Mouse (Mus musculus) intestine, embryonic 15.5 days (tissue): Measurements from ENCODE around the gene Mfsd4b5. TPM values are rescaled to one million over a fixed set of nuclear protein-coding genes. Genes with fewer than 3 reads are reported as not detected.

Source experiments
- ATAC-seq: fragments of 200-750 bp; cut with Nextera tagmentation; 2 replicates; pipeline ENCODE4 v1.8.0; 2017; ENCODE audit warnings: moderate TSS enrichment, moderate library complexity
- H3K27ac ChIP-seq: fragments of 300-500 bp; sonication (generic); 2 replicates; pipeline ENCODE4 v1.5.1; 2015; ENCODE audit warnings: mild to moderate bottlenecking, inconsistent platforms
- H3K27me3 ChIP-seq: fragments of 300-500 bp; sonication (generic); replicated peaks from 2 replicates; pipeline ENCODE4 v1.6.1; 2015; ENCODE audit warnings: inconsistent platforms
- H3K36me3 ChIP-seq: fragments of 300-500 bp; sonication (generic); 2 replicates; pipeline ENCODE4 v1.6.1; 2015; ENCODE audit warnings: inconsistent platforms
- H3K4me1 ChIP-seq: fragments of 300-500 bp; sonication (generic); replicated peaks from 2 replicates; pipeline ENCODE4 v1.6.1; 2015; ENCODE audit warnings: inconsistent platforms
- H3K4me2 ChIP-seq: fragments of 300-500 bp; sonication (generic); replicated peaks from 2 replicates; pipeline ENCODE4 v1.6.1; 2015; ENCODE audit warnings: mild to moderate bottlenecking, inconsistent platforms
- H3K4me3 ChIP-seq: fragments of 300-500 bp; sonication (generic); replicated peaks from 2 replicates; pipeline ENCODE4 v1.5.1; 2015; ENCODE audit warnings: inconsistent platforms
- H3K9ac ChIP-seq: fragments of 300-500 bp; sonication (generic); 2 replicates; pipeline ENCODE4 v1.6.1; 2015; ENCODE audit warnings: inconsistent platforms
- H3K9me3 ChIP-seq: fragments of 300-500 bp; sonication (generic); 2 replicates; pipeline ENCODE4 v1.6.1; 2016; ENCODE audit warnings: inconsistent platforms
- WGBS: fragments of 180-500 bp; shearing (Covaris S2); methylation state at CpG from one replicate; pipeline ENCODE4 v1.1.7; 2015; 5-methylcytosine and 5-hydroxymethylcytosine counted together
- polyA plus RNA-seq: library from polyadenylated mRNA; unstranded; fragments of >200 nt; fragmentation: Nextera tagmentation; extraction: Ambion mirVana; gene quantifications from 2 replicates; pipeline ENCODE4 v1.2.1, GENCODE M21; 2015

The Mfsd4b5 gene
- 0.29 and 0.30 TPM in 2 replicates for polyA plus RNA-seq

- Histone ChIP-seq H3K4me2 (no peak within 1 kb of the TSS), H3K27me3 (no peaks in the 10 kb centered on the region), H3K4me1 (no peaks in the 10 kb centered on the region), H3K9me3 (no peaks in the 10 kb centered on the region), H3K27ac (no peak within 1 kb of the TSS), H3K36me3 (no peaks in the 10 kb centered on the region), H3K9ac (no peak within 1 kb of the TSS), H3K4me3 (no peak within 1 kb of the TSS)
- 85% methylated on average over 12 of the region's 12 CpGs for WGBS
- ATAC-seq, result no peak
These were observed at the start of gene Mfsd4b5 for GRCm38 (mm10) chr10:39986466-39986865. Gene Mfsd4b5, minus strand, starts transcription at chr10:39986646.

GRCm38 (mm10) chr10:40034956-40035355, 48.5 kb upstream of the Mfsd4b5 start:
- Histone ChIP-seq H3K4me1 (no peaks in the 10 kb centered on the region), H3K4me2 (no peak overlapping the region), H3K27ac (no peak overlapping the region), H3K4me3 (no peak overlapping the region), H3K9me3 (no peaks in the 10 kb centered on the region), H3K27me3 (no peaks in the 10 kb centered on the region), H3K36me3 (no peaks in the 10 kb centered on the region), H3K9ac (no peak overlapping the region)
- 96% methylated on average over 6 of the region's 6 CpGs for WGBS
- no peak for ATAC-seq

GRCm38 (mm10) chr10:40032897-40033296, 46.5 kb upstream of the Mfsd4b5 start:
- H3K4me1 ChIP-seq, result no peaks in the 10 kb centered on the region
- H3K36me3 ChIP-seq, result no peaks in the 10 kb centered on the region
- H3K9ac ChIP-seq, result no peak overlapping the region
- WGBS, result 83% methylated on average over 2 of the region's 2 CpGs
- no peak overlapping the region for H3K4me3 ChIP-seq
- no peaks in the 10 kb centered on the region for H3K27me3 ChIP-seq
- H3K27ac ChIP-seq, result no peak overlapping the region
- no peak for ATAC-seq
- no peak overlapping the region for H3K4me2 ChIP-seq
- no peaks in the 10 kb centered on the region for H3K9me3 ChIP-seq

GRCm38 (mm10) chr10:40030716-40031115, 44.3 kb upstream of the Mfsd4b5 start:
- H3K27ac ChIP-seq, result no peak overlapping the region
- no peak overlapping the region for H3K4me2 ChIP-seq
- H3K4me1 ChIP-seq, result no peaks in the 10 kb centered on the region
- WGBS, result 90% methylated on average over 6 of the region's 6 CpGs
- ATAC-seq, result no peak
- H3K9me3 ChIP-seq, result no peaks in the 10 kb centered on the region
- H3K9ac ChIP-seq, result no peak overlapping the region
- no peaks in the 10 kb centered on the region for H3K27me3 ChIP-seq
- H3K4me3 ChIP-seq, result no peak overlapping the region
- no peaks in the 10 kb centered on the region for H3K36me3 ChIP-seq

- Histone ChIP-seq H3K4me3 (no peak overlapping the region), H3K4me2 (no peak overlapping the region), H3K27ac (no peak overlapping the region), H3K27me3 (no peaks in the 10 kb centered on the region), H3K9ac (no peak overlapping the region), H3K9me3 (no peaks in the 10 kb centered on the region), H3K4me1 (peaks cover 3% of the 10 kb centered on the region; the same call in 1 of the 2 replicates), H3K36me3 (no peaks in the 10 kb centered on the region)
- ATAC-seq, result no peak
- WGBS, result 91% methylated on average over 2 of the region's 2 CpGs
These were observed 43.2 kb upstream of the Mfsd4b5 start for GRCm38 (mm10) chr10:40029610-40030009.

- H3K27me3 ChIP-seq, result no peaks in the 10 kb centered on the region
- no peak overlapping the region for H3K4me3 ChIP-seq
- H3K27ac ChIP-seq, result no peak overlapping the region
- H3K4me1 ChIP-seq, result peaks cover 3% of the 10 kb centered on the region; the same call in 1 of the 2 replicates
- 84% methylated on average over 8 of the region's 8 CpGs for WGBS
- no peak for ATAC-seq
- no peak overlapping the region for H3K9ac ChIP-seq
- no peaks in the 10 kb centered on the region for H3K36me3 ChIP-seq
- no peak overlapping the region for H3K4me2 ChIP-seq
- no peaks in the 10 kb centered on the region for H3K9me3 ChIP-seq
These were observed 41.6 kb upstream of the Mfsd4b5 start for GRCm38 (mm10) chr10:40028091-40028490.

- H3K4me1 ChIP-seq, result peaks cover 3% of the 10 kb centered on the region; the same call in 1 of the 2 replicates
- no peak overlapping the region for H3K9ac ChIP-seq
- no peak overlapping the region for H3K4me2 ChIP-seq
- H3K36me3 ChIP-seq, result no peaks in the 10 kb centered on the region
- no peak overlapping the region for H3K4me3 ChIP-seq
- H3K27ac ChIP-seq, result no peak overlapping the region
- ATAC-seq, result no peak
- WGBS, result 93% methylated on average over 5 of the region's 5 CpGs
- no peaks in the 10 kb centered on the region for H3K9me3 ChIP-seq
- H3K27me3 ChIP-seq, result no peaks in the 10 kb centered on the region
These were observed 40.1 kb upstream of the Mfsd4b5 start for GRCm38 (mm10) chr10:40026546-40026945.

GRCm38 (mm10) chr10:40025560-40025959, 39.1 kb upstream of the Mfsd4b5 start:
- WGBS, result 61% methylated on average over 8 of the region's 8 CpGs
- H3K36me3 ChIP-seq, result no peaks in the 10 kb centered on the region
- peak overlapping the region; percentile 61 for H3K4me3 ChIP-seq
- peaks cover 3% of the 10 kb centered on the region; the same call in 1 of the 2 replicates for H3K4me1 ChIP-seq
- no peak for ATAC-seq
- peak overlapping the region; percentile 93 for H3K4me2 ChIP-seq
- H3K9me3 ChIP-seq, result no peaks in the 10 kb centered on the region
- no peaks in the 10 kb centered on the region for H3K27me3 ChIP-seq
- no peak overlapping the region for H3K9ac ChIP-seq
- H3K27ac ChIP-seq, result 0 out of 2 replicates have a peak overlapping the region, but pooled peaks have one; percentile 32

GRCm38 (mm10) chr10:40024554-40025428, 38.3 kb upstream of the Mfsd4b5 start, which contains the start of gene Mfsd4b1:
Gene Mfsd4b1, minus strand, starts transcription at chr10:40025268.
- H3K4me1 ChIP-seq, result peaks cover 3% of the 10 kb centered on the region; the same call in 1 of the 2 replicates
- H3K9me3 ChIP-seq, result no peaks in the 10 kb centered on the region
- H3K36me3 ChIP-seq, result no peaks in the 10 kb centered on the region
- peak within 1 kb of the TSS; percentile 59 for H3K9ac ChIP-seq
- peak within 1 kb of the TSS; percentile 55; the same call in 1 of the 2 replicates for H3K27ac ChIP-seq
- H3K4me2 ChIP-seq, result peak within 1 kb of the TSS; percentile 93
- peak; percentile 98 for ATAC-seq
- WGBS, result under 1% methylated on average over 46 of the region's 46 CpGs
- H3K27me3 ChIP-seq, result no peaks in the 10 kb centered on the region
- H3K4me3 ChIP-seq, result peak within 1 kb of the TSS; percentile 61

- no peak overlapping the region for H3K27ac ChIP-seq
- ATAC-seq, result no peak
- no peaks in the 10 kb centered on the region for H3K9me3 ChIP-seq
- H3K27me3 ChIP-seq, result no peaks in the 10 kb centered on the region
- no peak overlapping the region for H3K9ac ChIP-seq
- 75% methylated on average over 2 of the region's 2 CpGs for WGBS
- H3K36me3 ChIP-seq, result no peaks in the 10 kb centered on the region
- no peak overlapping the region for H3K4me3 ChIP-seq
- peaks cover 2% of the 10 kb centered on the region; the same call in 1 of the 2 replicates for H3K4me1 ChIP-seq
- H3K4me2 ChIP-seq, result no peak overlapping the region
These were observed 34.0 kb upstream of the Mfsd4b5 start for GRCm38 (mm10) chr10:40020401-40020800.

GRCm38 (mm10) chr10:40019492-40019891, 33.0 kb upstream of the Mfsd4b5 start:
- H3K4me3 ChIP-seq, result no peak overlapping the region
- 42% methylated on average over 3 of the region's 3 CpGs for WGBS
- ATAC-seq, result no peak

GRCm38 (mm10) chr10:40018261-40018860, 31.9 kb upstream of the Mfsd4b5 start:
- Histone ChIP-seq H3K9ac (no peak overlapping the region), H3K27ac (no peak overlapping the region), H3K9me3 (no peaks in the 10 kb centered on the region), H3K4me3 (no peak overlapping the region), H3K27me3 (no peaks in the 10 kb centered on the region), H3K4me1 (no peaks in the 10 kb centered on the region), H3K4me2 (no peak overlapping the region), H3K36me3 (no peaks in the 10 kb centered on the region)
- ATAC-seq, result no peak
- 82% methylated on average over 5 of the region's 5 CpGs for WGBS

More at GRCm38 (mm10) chr10:40019492-40019891, 33.0 kb upstream of the Mfsd4b5 start:
- Histone ChIP-seq H3K9me3 (no peaks in the 10 kb centered on the region), H3K4me1 (no peaks in the 10 kb centered on the region), H3K27me3 (no peaks in the 10 kb centered on the region), H3K9ac (no peak overlapping the region), H3K4me2 (no peak overlapping the region), H3K27ac (no peak overlapping the region), H3K36me3 (no peaks in the 10 kb centered on the region)
